Mouse (Mus musculus): ENCODE data around the gene Lims1.

DNA sequence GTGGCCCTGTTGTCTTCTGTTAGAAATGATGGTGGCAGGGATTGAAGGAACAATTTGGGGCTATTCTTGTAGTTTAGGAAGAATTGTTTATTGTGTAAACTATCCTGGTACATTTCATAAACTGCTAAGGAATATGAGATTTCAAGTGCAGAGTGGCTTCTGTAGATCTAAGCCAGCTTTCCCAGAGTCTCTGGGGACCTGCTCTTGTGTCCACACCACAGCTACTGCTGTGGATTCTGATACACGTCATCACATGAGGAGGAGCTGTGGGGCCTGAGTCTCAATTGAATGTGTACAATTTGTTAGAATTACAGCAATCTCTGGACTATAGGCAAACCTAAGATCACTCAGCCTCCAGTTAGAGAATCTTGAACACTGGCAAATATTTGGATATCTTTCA lies 15.3 kb downstream of the Lims1 start:
- no peak for TF ChIP-seq POLR2A (IDR thresholded peaks at IDR 0.05; ENCODE audit: extremely low read depth, insufficient read depth, low read length)
- no peak for TF ChIP-seq CTCF (IDR thresholded peaks at IDR 0.05; ENCODE audit: extremely low read depth, insufficient read depth, low read length)
